Mouse (Mus musculus): ENCODE measurements at regions not wholly inside any gene's neighbourhood (a gene's known extent, or its start where the extent isn't known, plus 50 kb on each side); places are given as distances from the start of the nearest gene placed in this dataset.

DNA sequence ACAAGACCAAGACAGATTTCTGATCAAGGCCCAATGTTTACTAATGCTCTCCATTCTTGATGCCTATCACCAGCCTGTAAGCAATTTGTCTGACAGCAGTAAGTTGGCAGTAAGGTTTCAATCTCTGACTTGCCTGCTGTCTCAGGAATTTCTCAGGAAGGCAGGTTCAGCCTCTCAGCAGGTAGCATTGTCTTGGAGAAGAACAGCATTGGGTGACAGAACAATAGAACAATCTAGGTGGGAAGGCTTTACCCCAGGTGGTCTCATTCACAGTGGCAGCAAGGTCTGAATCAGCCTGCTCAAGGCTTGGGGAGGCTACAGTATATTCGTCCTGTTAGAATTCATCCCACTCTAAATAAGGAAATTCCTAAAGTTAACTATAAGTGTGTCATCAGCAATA lies 81.2 kb upstream of the Chordc1 start:
- Histone ChIP-seq H3K27ac (ENCODE audit: insufficient read depth, low read depth) (no peak overlapping the region), H3K9me3 (replicated peaks; ENCODE audit: low read length) (no peaks in the 10 kb centered on the region)

DNA sequence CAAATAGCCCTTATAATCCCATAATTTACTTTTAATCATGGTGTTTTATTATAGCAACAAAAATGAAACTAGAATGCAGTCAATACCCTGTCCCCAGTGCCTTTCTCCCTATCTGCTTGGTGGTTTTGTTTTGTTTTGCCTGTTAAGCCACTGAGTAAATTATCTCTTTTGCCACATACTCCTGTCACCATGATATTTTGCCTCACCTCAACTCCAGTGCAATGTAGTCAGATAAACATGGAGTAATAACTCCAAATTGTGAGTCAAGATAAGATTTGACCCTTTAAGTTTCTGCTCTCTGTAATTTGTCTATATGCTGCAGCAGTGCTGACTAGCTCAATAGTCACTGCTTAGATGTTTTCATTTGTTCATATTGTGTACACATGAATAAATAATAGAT lies 65.3 kb upstream of the Chordc1 start:
- H3K27ac ChIP-seq (ENCODE audit: insufficient read depth, low read depth) = no peak overlapping the region
- H3K9me3 ChIP-seq (replicated peaks; ENCODE audit: low read length) = no peaks in the 10 kb centered on the region
- dilution Hi-C loops (cut with MboI; ENCODE audit: extremely low pct_ligation_motif_present, extremely low pct_unique_long_range_greater_than_20kb, low sequenced_read_pairs) (no loop called here), in situ Hi-C loops (cut with MboI; ENCODE audit: low pct_ligation_motif_present, low pct_unique_long_range_greater_than_20kb, low sequenced_read_pairs) (no loop called here)
- H3K4me2 ChIP-seq (ENCODE audit: insufficient read depth, low read depth, poor library complexity, severe bottlenecking) = no peak overlapping the region
- H3K4me3 ChIP-seq (replicated peaks in 1 of 3; ENCODE audit: low read depth in 2 of 3, low read length in 2 of 3, poor library complexity in 1 of 3) = no peak overlapping the region
- TF ChIP-seq ZMIZ1 (IDR thresholded peaks at IDR 0.05; ENCODE audit: low read depth, low read length) (no peak), MAZ (IDR thresholded peaks at IDR 0.05; ENCODE audit: low read depth, low read length) (no peak), EP300 (IDR thresholded peaks at IDR 0.05; ENCODE audit: low read length) (no peak), ZKSCAN1 (IDR thresholded peaks at IDR 0.05; ENCODE audit: borderline replicate concordance, low read depth, low read length) (no peak), ELF1 (IDR thresholded peaks at IDR 0.05; ENCODE audit: low read depth, low read length) (no peak), NRF1 (IDR thresholded peaks at IDR 0.05; ENCODE audit: low read depth, low read length) (no peak), ETS1 (conservative IDR thresholded peaks at IDR 0.05; ENCODE audit: low read depth, low read length) (no peak), MEF2A (IDR thresholded peaks at IDR 0.05; ENCODE audit: borderline replicate concordance, low read depth, low read length) (no peak), UBTF (IDR thresholded peaks at IDR 0.05; ENCODE audit: low read depth, low read length) (no peak), KAT2A (IDR thresholded peaks at IDR 0.05; ENCODE audit: insufficient replicate concordance, low read length) (no peak), E2F4 (IDR thresholded peaks at IDR 0.05; ENCODE audit: insufficient replicate concordance, low read depth, low read length) (no peak), SIN3A (IDR thresholded peaks at IDR 0.05; ENCODE audit: low read length) (no peak)
- no peaks in the 10 kb centered on the region for H3K36me3 ChIP-seq (replicated peaks in 1 of 2; ENCODE audit: control insufficient read depth in 1 of 2, insufficient read depth in 1 of 2, low read length in 1 of 2)
- H3K79me2 ChIP-seq (replicated peaks; ENCODE audit: control insufficient read depth, extremely low read depth, insufficient read depth, poor library complexity, severe bottlenecking) = no peaks in the 10 kb centered on the region
- H3K4me1 ChIP-seq (ENCODE audit: control insufficient read depth in 1 of 2, insufficient read depth in 2 of 2) = no peaks in the 10 kb centered on the region
- no peak for DNase-seq (ENCODE audit: extremely low read depth)
- H3K27me3 ChIP-seq (replicated peaks) = no peaks in the 10 kb centered on the region
- no peak overlapping the region for H3K9ac ChIP-seq (ENCODE audit: insufficient read depth, low read depth)

More for the DNA sequence above, 81.2 kb upstream of the Chordc1 start:
- H3K36me3 ChIP-seq (replicated peaks in 1 of 2; ENCODE audit: control insufficient read depth in 1 of 2, insufficient read depth in 1 of 2, low read length in 1 of 2) = no peaks in the 10 kb centered on the region
- no peaks in the 10 kb centered on the region for H3K27me3 ChIP-seq (replicated peaks)
- TF ChIP-seq MXI1 (IDR thresholded peaks at IDR 0.05; ENCODE audit: low read depth, low read length) (no peak), USF1 (IDR thresholded peaks at IDR 0.05; ENCODE audit: low read depth, low read length) (no peak), E2F4 (IDR thresholded peaks at IDR 0.05; ENCODE audit: insufficient replicate concordance, low read depth, low read length) (no peak), RCOR1 (conservative IDR thresholded peaks at IDR 0.05; ENCODE audit: low read depth, low read length) (no peak), MEF2A (IDR thresholded peaks at IDR 0.05; ENCODE audit: borderline replicate concordance, low read depth, low read length) (no peak), UBTF (IDR thresholded peaks at IDR 0.05; ENCODE audit: low read depth, low read length) (no peak), POLR2AphosphoS2 (IDR thresholded peaks at IDR 0.05; ENCODE audit: low read depth, low read length) (no peak), ZNF384 (IDR thresholded peaks at IDR 0.05; ENCODE audit: low read depth, low read length) (no peak), ZMIZ1 (IDR thresholded peaks at IDR 0.05; ENCODE audit: low read depth, low read length) (no peak), SIN3A (IDR thresholded peaks at IDR 0.05; ENCODE audit: low read length) (no peak), KAT2A (IDR thresholded peaks at IDR 0.05; ENCODE audit: insufficient replicate concordance, low read length) (no peak), MAX (IDR thresholded peaks at IDR 0.05; ENCODE audit: low read length) (no peak), MAZ (IDR thresholded peaks at IDR 0.05; ENCODE audit: low read depth, low read length) (no peak), CTCF (conservative IDR thresholded peaks at IDR 0.05 in 1 of 2, IDR thresholded peaks at IDR 0.05 in 1 of 2; ENCODE audit: low read depth in 2 of 2, low read length in 2 of 2) (no peak), HCFC1 (IDR thresholded peaks at IDR 0.05; ENCODE audit: low read depth, low read length) (no peak)
- no peak overlapping the region for H3K4me3 ChIP-seq (replicated peaks in 1 of 3; ENCODE audit: low read depth in 2 of 3, low read length in 2 of 3, poor library complexity in 1 of 3)
- DNase-seq (ENCODE audit: extremely low read depth) = no peak
- dilution Hi-C loops (cut with MboI; ENCODE audit: extremely low pct_ligation_motif_present, extremely low pct_unique_long_range_greater_than_20kb, low sequenced_read_pairs) = no loop called here
- no peak overlapping the region for H3K9ac ChIP-seq (ENCODE audit: insufficient read depth, low read depth)
- no peak overlapping the region for H3K4me2 ChIP-seq (ENCODE audit: insufficient read depth, low read depth, poor library complexity, severe bottlenecking)
- no peaks in the 10 kb centered on the region for H3K4me1 ChIP-seq (ENCODE audit: control insufficient read depth in 1 of 2, insufficient read depth in 2 of 2)
- H3K79me2 ChIP-seq (replicated peaks; ENCODE audit: control insufficient read depth, extremely low read depth, insufficient read depth, poor library complexity, severe bottlenecking) = no peaks in the 10 kb centered on the region
- in situ Hi-C loops (cut with MboI; ENCODE audit: low pct_ligation_motif_present, low pct_unique_long_range_greater_than_20kb, low sequenced_read_pairs) = no loop called here
